Mouse (Mus musculus) mouse embryonic stem cell (cell line): ENCODE data around the gene Prdm10.

ENCODE experiments used
- in situ Hi-C, 2 experiments: fragments of 300-500 bp; cut with MboI; formaldehyde crosslinking; loops; 1 replicate in 1 of 2; 3 replicates in 1 of 2; pipeline ENCODE4 v1.14.3; 2019 to 2020; ENCODE audit warnings: low sequenced_read_pairs in 2 of 2, low pct_unique_long_range_greater_than_20kb in 1 of 2, mixed read lengths in 1 of 2; ENCODE audit not compliant: unreplicated experiment in 1 of 2

Prdm10 gene

GRCm38 (mm10) chr9:31400441-31400840 is 120.1 kb downstream of the Prdm10 start:
- in situ Hi-C loops = loop anchor here (10.0 to 25.0 kb wide), 2 partner anchors 137 to 144 kb away; no protein-coding TSS in a partner anchor

- in situ Hi-C loops = loop anchor here (10.0 to 25.0 kb wide), 2 partner anchors 133 to 140 kb away; no protein-coding TSS in a partner anchor
Observed at GRCm38 (mm10) chr9:31404311-31404710, 124.0 kb downstream of the Prdm10 start.

- in situ Hi-C loops = loop anchor here (10.0 to 25.0 kb wide), 2 partner anchors 132 to 140 kb away; no protein-coding TSS in a partner anchor
Observed at GRCm38 (mm10) chr9:31405217-31405616, 124.9 kb downstream of the Prdm10 start.

- in situ Hi-C loops = loop anchor here in 1 of 2 experiments (25.0 kb wide), 1 partner anchor 125 kb away; no protein-coding TSS in a partner anchor
Observed at GRCm38 (mm10) chr9:31412165-31412564, 131.8 kb downstream of the Prdm10 start.

GRCm38 (mm10) chr9:31418821-31419220 is 138.5 kb downstream of the Prdm10 start:
- in situ Hi-C loops = loop anchor here in 1 of 2 experiments (25.0 kb wide), 1 partner anchor 118 kb away; no protein-coding TSS in a partner anchor

- in situ Hi-C loops = loop anchor here in 1 of 2 experiments (25.0 kb wide), 1 partner anchor 115 kb away; no protein-coding TSS in a partner anchor
Observed at GRCm38 (mm10) chr9:31422143-31422542, 141.8 kb downstream of the Prdm10 start.

- in situ Hi-C loops = no loop called here
Observed at GRCm38 (mm10) chr9:31428971-31429370, 148.6 kb downstream of the Prdm10 start.

- in situ Hi-C loops = no loop called here
Observed at GRCm38 (mm10) chr9:31430011-31430410, 149.7 kb downstream of the Prdm10 start.
